Mouse (Mus musculus): Measurements from ENCODE around the gene Nphp4. TPM values are rescaled to one million over a fixed set of nuclear protein-coding genes. Genes with fewer than 3 reads are reported as not detected.

Nphp4 gene
- polyA plus RNA-seq, 1 experiment, result not detected

DNA sequence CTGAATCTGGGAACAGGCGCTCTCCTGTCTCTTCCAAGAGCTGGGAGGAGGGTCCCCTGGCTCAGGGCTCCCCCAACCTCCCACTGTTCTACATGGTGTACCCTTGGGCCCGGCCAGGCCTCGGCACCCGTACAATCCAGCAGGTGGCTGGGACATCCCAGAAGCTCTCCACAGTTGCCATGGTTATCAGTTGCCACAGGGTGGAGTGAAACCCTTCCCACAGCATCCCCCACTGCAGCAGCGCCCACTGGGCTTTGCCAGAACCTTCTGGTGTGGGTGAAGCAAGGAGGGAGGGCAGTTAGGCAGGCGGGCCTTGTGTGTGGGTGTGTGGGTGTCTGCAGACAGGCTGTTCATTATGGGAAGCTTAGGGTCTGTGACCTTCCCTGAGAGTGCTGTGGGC lies 8.6 kb upstream of the Nphp4 start:
- Histone ChIP-seq H3K4me3 (ENCODE audit: insufficient read depth, low read depth, low read length) (no peak overlapping the region), H3K27ac (ENCODE audit: insufficient read depth, low read depth, low read length) (peak overlapping the region; percentile 34; the same call in 1 of the 2 replicates), H3K4me1 (ENCODE audit: control insufficient read depth, insufficient read depth, low read length) (peaks cover 71% of the 10 kb centered on the region)
- WGBS, result 31% methylated on average over 6 of the region's 6 CpGs
- TF ChIP-seq POLR2A (IDR thresholded peaks at IDR 0.05; ENCODE audit: insufficient read depth, low read depth, low read length) (no peak), CTCF (IDR thresholded peaks at IDR 0.05; ENCODE audit: insufficient read depth, low read depth, low read length) (no peak)

DNA sequence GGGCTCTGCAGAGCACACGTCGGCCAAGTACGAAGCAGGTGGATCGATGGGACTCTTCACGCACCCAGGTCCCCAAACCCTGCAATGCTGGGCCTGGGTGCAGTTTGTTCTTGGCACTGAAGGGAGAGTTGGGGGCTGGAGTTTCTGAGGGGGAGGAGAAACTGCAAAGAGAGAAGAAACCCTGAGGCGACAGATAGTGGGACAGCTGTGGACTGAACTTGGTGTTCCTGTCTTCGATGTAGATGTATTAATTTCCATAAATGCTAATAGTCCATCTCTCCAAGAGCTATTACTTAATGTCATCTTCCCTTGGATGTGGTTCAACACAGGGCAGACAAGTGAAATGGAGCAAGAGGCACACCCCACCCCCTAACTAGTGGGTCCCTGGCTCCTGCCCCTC lies 565 bp upstream of the Nphp4 start:
- H3K27ac ChIP-seq (ENCODE audit: insufficient read depth, low read depth, low read length), result no peak overlapping the region

DNA sequence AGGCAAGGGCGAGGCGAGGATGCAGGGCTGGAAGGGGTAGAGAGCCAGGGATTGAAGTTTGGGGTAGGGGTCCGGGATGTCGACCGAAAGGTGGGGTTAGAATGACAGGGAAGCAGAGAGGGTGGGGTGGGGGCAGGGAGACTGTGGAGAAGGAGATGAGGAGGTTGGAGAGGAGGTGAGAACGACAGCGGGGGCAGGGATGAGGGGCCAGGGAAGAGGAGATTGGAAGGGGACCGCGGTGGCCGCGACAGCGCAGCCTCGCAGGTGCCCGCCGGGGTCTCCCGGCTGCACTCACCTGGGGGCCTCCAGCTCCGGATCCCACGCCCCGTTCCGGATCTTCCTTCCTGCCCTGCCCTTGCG lies 580 bp downstream of the Nphp4 start:
- Histone ChIP-seq H3K4me3 (ENCODE audit: insufficient read depth, low read depth, low read length) (peak overlapping the region; percentile 79), H3K4me1 (ENCODE audit: control insufficient read depth, insufficient read depth, low read length) (peaks cover 43% of the 10 kb centered on the region), H3K27ac (ENCODE audit: insufficient read depth, low read depth, low read length) (peak overlapping the region; percentile 44)
- WGBS, result 1% methylated on average over 19 of the region's 21 CpGs
- TF ChIP-seq POLR2A (IDR thresholded peaks at IDR 0.05; ENCODE audit: insufficient read depth, low read depth, low read length) (no peak), CTCF (IDR thresholded peaks at IDR 0.05; ENCODE audit: insufficient read depth, low read depth, low read length) (no peak)

More for the DNA sequence above, 565 bp upstream of the Nphp4 start:
- no peak for TF ChIP-seq POLR2A (IDR thresholded peaks at IDR 0.05; ENCODE audit: insufficient read depth, low read depth, low read length)
- no peak for TF ChIP-seq CTCF (IDR thresholded peaks at IDR 0.05; ENCODE audit: insufficient read depth, low read depth, low read length)
- peaks cover 35% of the 10 kb centered on the region for H3K4me1 ChIP-seq (ENCODE audit: control insufficient read depth, insufficient read depth, low read length)
- peak overlapping the region; percentile 79 for H3K4me3 ChIP-seq (ENCODE audit: insufficient read depth, low read depth, low read length)
- 74% methylated on average over 7 of the region's 7 CpGs for WGBS

DNA sequence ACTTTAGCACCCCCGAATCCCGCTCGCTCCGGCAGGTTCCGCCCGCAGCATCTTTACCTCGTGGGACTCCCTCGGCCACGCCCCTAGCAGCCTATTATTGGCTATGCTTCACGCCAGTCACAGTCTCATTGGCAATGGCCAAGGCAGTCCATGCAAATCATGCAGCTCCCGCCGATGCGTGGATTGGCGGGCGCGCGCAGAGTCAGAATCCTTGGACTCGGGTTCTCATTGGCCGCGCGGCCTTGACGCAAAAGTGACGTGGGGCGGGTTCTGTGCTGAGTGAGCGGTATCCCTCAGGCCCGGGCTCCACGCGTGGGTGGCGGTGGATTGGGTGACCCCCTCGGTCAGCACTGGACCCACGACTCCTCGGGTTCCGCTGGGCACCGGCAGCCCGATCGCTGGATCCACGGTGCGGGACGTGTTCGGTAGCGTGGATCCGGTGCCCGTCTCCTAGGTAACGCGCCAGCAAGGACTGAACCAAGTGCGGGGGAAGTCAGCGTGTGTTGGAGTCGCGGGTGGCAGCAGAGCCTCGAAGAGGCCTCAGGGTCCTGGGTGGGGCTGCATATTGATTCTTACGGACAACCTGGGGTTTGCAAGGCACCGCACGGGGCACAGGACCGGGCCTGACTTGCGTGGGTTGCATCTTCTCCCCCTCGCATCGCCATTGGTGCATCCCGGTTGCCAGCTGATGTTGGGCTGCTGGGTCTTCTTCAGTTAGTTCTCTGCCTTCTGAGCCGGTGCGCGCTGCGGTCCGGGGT lies 1.1 kb downstream of the Nphp4 start, which contains the start of gene Kcnab2:
Gene Kcnab2, minus strand, starts transcription at position 406 of the 758 bp plus-strand sequence.
- no peak for TF ChIP-seq CTCF (IDR thresholded peaks at IDR 0.05; ENCODE audit: insufficient read depth, low read depth, low read length)
- peak; percentile 51 for TF ChIP-seq POLR2A (IDR thresholded peaks at IDR 0.05; ENCODE audit: insufficient read depth, low read depth, low read length)
- peaks cover 48% of the 10 kb centered on the region for H3K4me1 ChIP-seq (ENCODE audit: control insufficient read depth, insufficient read depth, low read length)
- H3K27ac ChIP-seq (ENCODE audit: insufficient read depth, low read depth, low read length), result peak within 1 kb of the TSS; percentile 97
- under 1% methylated on average over 63 of the region's 63 CpGs for WGBS
- peak within 1 kb of the TSS; percentile 79 for H3K4me3 ChIP-seq (ENCODE audit: insufficient read depth, low read depth, low read length)

DNA sequence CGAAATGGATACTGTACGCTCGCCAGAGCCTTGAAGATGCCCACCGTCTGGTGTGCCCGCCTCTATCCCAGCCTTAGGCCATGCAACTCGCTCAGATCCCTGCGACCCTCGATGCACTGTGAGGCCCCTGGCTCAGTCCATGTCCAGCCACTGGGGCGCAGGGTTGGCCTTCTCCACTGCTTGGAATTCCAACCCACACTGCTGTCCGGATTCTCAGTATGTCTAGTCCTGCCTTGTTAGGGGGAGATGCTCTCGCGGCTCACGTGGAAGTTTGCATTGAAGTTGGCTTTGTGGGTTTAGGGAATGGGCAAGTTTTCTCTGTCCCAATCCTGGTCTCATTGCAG lies 1.7 kb downstream of the Nphp4 start:
- peak overlapping the region; percentile 97 for H3K27ac ChIP-seq (ENCODE audit: insufficient read depth, low read depth, low read length)
- H3K4me3 ChIP-seq (ENCODE audit: insufficient read depth, low read depth, low read length), result peak overlapping the region; percentile 79
- 0% methylated on average over 13 of the region's 13 CpGs for WGBS
- TF ChIP-seq CTCF (IDR thresholded peaks at IDR 0.05; ENCODE audit: insufficient read depth, low read depth, low read length), result no peak
- 0 out of 2 replicates have a peak, but pooled peaks have one; percentile 56 for TF ChIP-seq POLR2A (IDR thresholded peaks at IDR 0.05; ENCODE audit: insufficient read depth, low read depth, low read length)
- H3K4me1 ChIP-seq (ENCODE audit: control insufficient read depth, insufficient read depth, low read length), result peaks cover 53% of the 10 kb centered on the region

DNA sequence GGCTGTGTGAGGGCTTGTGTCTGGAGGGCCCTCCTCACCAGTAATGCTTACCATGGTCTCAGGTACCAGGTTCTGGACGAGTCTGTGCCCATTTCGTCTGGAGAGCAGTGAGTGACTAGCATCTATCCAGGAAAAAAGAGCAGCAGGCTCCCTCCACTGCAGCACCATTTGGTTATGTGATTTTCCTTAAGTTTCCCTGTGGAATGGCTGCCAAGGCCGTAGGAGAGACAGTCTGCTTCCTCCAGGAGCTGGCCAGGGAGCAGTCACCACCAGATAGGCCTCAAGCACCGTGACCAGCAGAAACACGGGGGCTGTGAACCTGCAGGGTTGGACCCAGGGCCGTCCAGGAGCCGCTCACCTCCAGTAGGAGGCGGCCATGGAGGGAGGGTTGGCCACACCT lies 3.9 kb downstream of the Nphp4 start:
- Histone ChIP-seq H3K4me1 (ENCODE audit: control insufficient read depth, insufficient read depth, low read length) (peaks cover 45% of the 10 kb centered on the region), H3K4me3 (ENCODE audit: insufficient read depth, low read depth, low read length) (no peak overlapping the region), H3K27ac (ENCODE audit: insufficient read depth, low read depth, low read length) (no peak overlapping the region)
- 67% methylated on average over 8 of the region's 8 CpGs for WGBS
- TF ChIP-seq POLR2A (IDR thresholded peaks at IDR 0.05; ENCODE audit: insufficient read depth, low read depth, low read length) (no peak), CTCF (IDR thresholded peaks at IDR 0.05; ENCODE audit: insufficient read depth, low read depth, low read length) (no peak)

DNA sequence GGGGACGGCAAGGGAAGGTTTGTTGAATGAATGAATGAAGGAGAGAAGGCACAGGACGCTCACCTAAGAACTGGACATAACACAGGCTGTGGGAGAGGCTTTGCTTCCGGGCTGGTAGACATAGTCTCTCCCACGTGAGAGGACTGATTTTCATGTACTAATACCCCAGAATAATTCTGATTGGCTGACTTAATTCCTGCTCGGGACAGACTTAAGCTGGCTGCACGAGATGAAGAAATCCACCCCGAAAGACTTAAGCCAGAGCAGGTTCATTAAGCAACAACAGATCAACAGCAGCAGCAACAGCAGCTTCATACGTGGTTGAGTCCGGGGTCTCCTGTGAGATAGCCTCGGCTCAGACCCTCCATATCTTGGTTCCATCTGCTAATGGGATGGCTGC lies 11.5 kb downstream of the Nphp4 start:
- TF ChIP-seq POLR2A (IDR thresholded peaks at IDR 0.05; ENCODE audit: insufficient read depth, low read depth, low read length), result no peak
- no peak for TF ChIP-seq CTCF (IDR thresholded peaks at IDR 0.05; ENCODE audit: insufficient read depth, low read depth, low read length)
- H3K4me3 ChIP-seq (ENCODE audit: insufficient read depth, low read depth, low read length), result no peak overlapping the region
- WGBS, result 87% methylated on average over 10 of the region's 10 CpGs
- H3K4me1 ChIP-seq (ENCODE audit: control insufficient read depth, insufficient read depth, low read length), result peaks cover 15% of the 10 kb centered on the region
- no peak overlapping the region for H3K27ac ChIP-seq (ENCODE audit: insufficient read depth, low read depth, low read length)

DNA sequence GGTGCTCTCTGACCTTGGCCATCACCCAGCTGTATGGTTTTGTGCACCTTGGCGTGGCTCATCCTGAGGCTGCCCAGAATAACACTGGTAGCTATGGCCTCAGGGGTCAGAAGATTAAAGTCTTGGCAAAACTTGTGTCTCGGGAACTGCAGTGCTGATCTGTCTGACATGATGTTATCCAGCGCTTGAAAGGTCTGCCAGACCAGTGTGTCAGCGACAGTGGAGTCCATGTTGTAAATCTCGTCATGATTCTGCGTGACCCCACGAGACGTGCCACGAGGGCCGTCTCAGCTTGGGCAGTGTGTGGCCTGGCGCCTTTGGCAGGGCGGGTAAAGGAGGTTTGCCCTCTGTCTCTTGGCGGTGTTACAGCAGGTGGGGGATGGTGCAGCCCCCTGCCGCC lies 13.8 kb downstream of the Nphp4 start:
- TF ChIP-seq POLR2A (IDR thresholded peaks at IDR 0.05; ENCODE audit: insufficient read depth, low read depth, low read length), result no peak
- no peak for TF ChIP-seq CTCF (IDR thresholded peaks at IDR 0.05; ENCODE audit: insufficient read depth, low read depth, low read length)
- no peak overlapping the region for H3K27ac ChIP-seq (ENCODE audit: insufficient read depth, low read depth, low read length)
- WGBS, result 82% methylated on average over 14 of the region's 14 CpGs
- H3K4me1 ChIP-seq (ENCODE audit: control insufficient read depth, insufficient read depth, low read length), result peaks cover 24% of the 10 kb centered on the region
- H3K4me3 ChIP-seq (ENCODE audit: insufficient read depth, low read depth, low read length), result no peak overlapping the region

DNA sequence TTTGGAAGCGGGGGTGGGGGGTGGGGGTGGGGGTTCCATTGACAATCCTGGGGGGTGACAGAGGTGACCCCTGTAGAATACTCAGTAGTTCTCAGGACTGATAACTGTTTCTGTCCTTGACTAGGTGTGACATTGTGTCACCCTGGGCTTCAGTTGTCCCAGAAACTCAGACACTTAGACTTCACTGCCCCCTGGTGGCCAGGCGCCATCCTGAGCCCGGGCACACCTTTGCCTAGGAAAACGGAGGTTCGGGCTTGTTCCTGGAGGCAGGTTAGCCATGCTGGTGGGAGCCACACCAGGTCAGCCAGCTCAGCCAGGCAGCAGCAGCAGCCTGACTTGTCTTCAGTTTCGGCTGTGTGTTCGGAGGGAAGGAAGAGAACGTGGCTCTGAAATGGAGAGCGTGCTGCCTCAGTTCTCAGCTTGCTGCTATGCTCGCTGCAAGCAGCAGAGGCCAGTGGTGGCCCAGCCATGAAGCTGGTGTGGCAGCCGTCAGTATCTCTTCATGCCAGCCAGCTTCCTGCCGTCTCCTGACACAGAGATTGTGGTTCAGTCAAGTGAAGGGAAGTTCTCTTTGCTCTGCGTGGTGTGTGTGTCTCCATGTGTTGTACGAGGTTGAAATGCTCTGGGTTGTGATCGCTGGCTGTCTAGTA lies 14.9 kb downstream of the Nphp4 start:
- no peak overlapping the region for H3K4me3 ChIP-seq (ENCODE audit: insufficient read depth, low read depth, low read length)
- peaks cover 31% of the 10 kb centered on the region for H3K4me1 ChIP-seq (ENCODE audit: control insufficient read depth, insufficient read depth, low read length)
- H3K27ac ChIP-seq (ENCODE audit: insufficient read depth, low read depth, low read length), result no peak overlapping the region
- WGBS, result 41% methylated on average over 15 of the region's 15 CpGs
- no peak for TF ChIP-seq POLR2A (IDR thresholded peaks at IDR 0.05; ENCODE audit: insufficient read depth, low read depth, low read length)
- TF ChIP-seq CTCF (IDR thresholded peaks at IDR 0.05; ENCODE audit: insufficient read depth, low read depth, low read length), result peak; percentile 87
